In genomic region chr6:85373066-85373860, GRCm38 (mm10) we compare ENCODE assay signal across 9 mouse cellular contexts. TPM values are rescaled to one million over a fixed set of nuclear protein-coding genes. Genes with fewer than 3 reads are reported as not detected.
A peak's percentile ranks its signal among the peaks of the same experiment; 100 is the strongest.
DNase-seq lines count a peak whose midpoint lies in the region; ATAC-seq and TF ChIP-seq lines count a peak whose summit lies in the region.
"Had no signal": no experiment of that assay in that cellular context is flagged by ENCODE, and none has a peak within 500 bp of the region (broad histone marks: within the 10 kb centered on the region; RNA-seq: fewer than 3 reads in every experiment).

No protein-coding gene starts in this region.

- peaks cover 9% of the 10 kb centered on the region for H3K79me3 ChIP-seq in C2C12 (ENCODE audit: low read depth)

- H3K27me3 ChIP-seq in C2C12 (ENCODE audit: control insufficient read depth, insufficient read depth, insufficient read length): no peaks in the 10 kb centered on the region
- no peaks in the 10 kb centered on the region for H3K27me3 ChIP-seq in forebrain, postnatal 0 days (ENCODE audit: insufficient read depth, low read length)
- H3K27me3 ChIP-seq in liver, embryonic 15.5 days: peaks cover 25% of the 10 kb centered on the region

- intact Hi-C loops in heart, postnatal 36 days (cut with DNase I): no loop called here

- H3K36me3 ChIP-seq in C2C12 (ENCODE audit: control insufficient read depth, insufficient read depth): no peaks in the 10 kb centered on the region
- no peaks in the 10 kb centered on the region for H3K36me3 ChIP-seq in forebrain, postnatal 0 days (ENCODE audit: insufficient read depth)
- H3K36me3 ChIP-seq in liver, embryonic 15.5 days (replicated peaks): no peaks in the 10 kb centered on the region

- H3K4me1 ChIP-seq in forebrain, postnatal 0 days (ENCODE audit: insufficient read depth): peaks cover 19% of the 10 kb centered on the region
- H3K4me1 ChIP-seq in liver, embryonic 15.5 days (replicated peaks): peaks cover 58% of the 10 kb centered on the region

- peak; percentile 90 for DNase-seq in heart, adult 11 months
- no peak for DNase-seq in heart, postnatal 36 days
- no peak for DNase-seq in forebrain, postnatal 0 days
- no peak for DNase-seq in adrenal gland, adult (ENCODE audit: inconsistent age in 2 of 2, low spot score in 1 of 2)
- DNase-seq in cerebellum, adult 18-20 months: no peak
- DNase-seq in embryo, embryonic 10 days (ENCODE audit: low spot score): no peak

- peak overlapping the region; percentile 53 for H3K4me3 ChIP-seq in C2C12 (ENCODE audit: insufficient read depth, poor library complexity, severe bottlenecking)
- H3K4me3 ChIP-seq in forebrain, postnatal 0 days (ENCODE audit: low read depth, low read length): peak overlapping the region; percentile 88
- H3K4me3 ChIP-seq in liver, embryonic 15.5 days (replicated peaks): peak overlapping the region; percentile 67; the same call in 1 of the 2 replicates

- H3K9me3 ChIP-seq in forebrain, postnatal 0 days (ENCODE audit: low read length): no peaks in the 10 kb centered on the region
- no peaks in the 10 kb centered on the region for H3K9me3 ChIP-seq in liver, embryonic 15.5 days (replicated peaks)

- TF ChIP-seq CTCF in C2C12 (IDR thresholded peaks at IDR 0.05; ENCODE audit: control insufficient read depth, insufficient read depth, insufficient read length): no peak
- TF ChIP-seq CTCF in forebrain, postnatal 0 days (IDR thresholded peaks at IDR 0.05; ENCODE audit: low read depth): no peak

- H3K4me2 ChIP-seq in forebrain, postnatal 0 days (ENCODE audit: low read depth): peak overlapping the region; percentile 87
- H3K4me2 ChIP-seq in liver, embryonic 15.5 days: peak overlapping the region; percentile 98

- WGBS in forebrain, postnatal 0 days: 81% methylated on average over 10 of the region's 10 CpGs
- WGBS in liver, embryonic 15.5 days (ENCODE audit: insufficient replicate concordance): 71% methylated on average over 10 of the region's 10 CpGs

- no peak overlapping the region for H3K27ac ChIP-seq in forebrain, postnatal 0 days (ENCODE audit: low read depth, low read length)
- no peak overlapping the region for H3K27ac ChIP-seq in liver, embryonic 15.5 days (replicated peaks)

- no peak for ATAC-seq in forebrain, postnatal 0 days
- no peak for ATAC-seq in liver, embryonic 15.5 days (ENCODE audit: insufficient read depth)

- no peak overlapping the region for H3ac ChIP-seq in C2C12 (ENCODE audit: control insufficient read depth, insufficient read length, low read depth)

- peak overlapping the region; percentile 85 for H3K9ac ChIP-seq in forebrain, postnatal 0 days
- no peak overlapping the region for H3K9ac ChIP-seq in liver, embryonic 15.5 days

- H3K79me2 ChIP-seq in C2C12 (ENCODE audit: control insufficient read depth, insufficient read depth): peaks cover 33% of the 10 kb centered on the region

TF ChIP-seq in C2C12, 6 proteins besides CTCF, POLR2A, EP300 and RAD21:
- TF ChIP-seq MAX (IDR thresholded peaks at IDR 0.05): no peak
- no peak for TF ChIP-seq MYOD1 (IDR thresholded peaks at IDR 0.05; ENCODE audit: control insufficient read depth, insufficient read length, low read depth)
- no peak for TF ChIP-seq MYOG (IDR thresholded peaks at IDR 0.05; ENCODE audit: control insufficient read depth, extremely low read depth, insufficient read length)
- no peak for TF ChIP-seq USF1 (IDR thresholded peaks at IDR 0.05; ENCODE audit: low read depth)
- no peak for TF ChIP-seq FOSL1 (IDR thresholded peaks at IDR 0.05; ENCODE audit: insufficient read depth, low read length, poor library complexity, severe bottlenecking)
- TF ChIP-seq CEBPB (IDR thresholded peaks at IDR 0.05; ENCODE audit: low read depth): no peak

RNA-seq across cellular contexts. Expression of gene Rab11fip5, which starts 1.2 kb away (rescaled TPM):
- 10 to 100 TPM; 65.0 to 67.0 TPM for total RNA-seq in heart, postnatal 36 days (2021)
- polyA plus RNA-seq in C2C12 (2012; fragmentation: generic; extraction: Trizol): 6.6 TPM
- 31.8 and 41.2 TPM in 2 replicates for total RNA-seq in forebrain, postnatal 0 days (2014; rRNA removed)
- polyA plus RNA-seq in forebrain, postnatal 0 days (2015; fragmentation: Nextera tagmentation; extraction: Ambion mirVana): 17.2 and 19.8 TPM in 2 replicates
- polyA plus RNA-seq in liver, embryonic 15.5 days (2015; fragmentation: Nextera tagmentation; extraction: Ambion mirVana): 0.86 and 1.3 TPM in 2 replicates

RNA-seq across cellular contexts. Expression of gene Sfxn5, which starts 40.0 kb away (rescaled TPM):
- 1 to 10 TPM; 3.4 to 4.1 TPM for total RNA-seq in heart, postnatal 36 days (2021)
- polyA plus RNA-seq in C2C12 (2012; fragmentation: generic; extraction: Trizol): 2.2 TPM
- total RNA-seq in forebrain, postnatal 0 days (2014; rRNA removed): 49.9 and 55.6 TPM in 2 replicates
- 39.1 and 49.1 TPM in 2 replicates for polyA plus RNA-seq in forebrain, postnatal 0 days (2015; fragmentation: Nextera tagmentation; extraction: Ambion mirVana)
- polyA plus RNA-seq in liver, embryonic 15.5 days (2015; fragmentation: Nextera tagmentation; extraction: Ambion mirVana): 1.6 and 1.9 TPM in 2 replicates

RNA-seq across cellular contexts. Expression of gene Noto, which starts 50.4 kb away (rescaled TPM):
- total RNA-seq in heart, postnatal 36 days (2021): not detected
- polyA plus RNA-seq in C2C12 (2012; fragmentation: generic; extraction: Trizol): not detected
- total RNA-seq in forebrain, postnatal 0 days (2014; rRNA removed): not detected in 2 replicates
- polyA plus RNA-seq in forebrain, postnatal 0 days (2015; fragmentation: Nextera tagmentation; extraction: Ambion mirVana): not detected in 2 replicates
- not detected in 2 replicates for polyA plus RNA-seq in liver, embryonic 15.5 days (2015; fragmentation: Nextera tagmentation; extraction: Ambion mirVana)
- total RNA-seq: left cerebral cortex, postnatal 14 days had no signal

RNA-seq across cellular contexts. Expression of gene Smyd5, which starts 58.5 kb away (rescaled TPM):
- total RNA-seq in heart, postnatal 36 days (2021): 1 to 10 TPM; 7.8 to 9.2 TPM
- polyA plus RNA-seq in C2C12 (2012; fragmentation: generic; extraction: Trizol): 67.0 TPM
- total RNA-seq in forebrain, postnatal 0 days (2014; rRNA removed): 63.2 and 65.8 TPM in 2 replicates
- polyA plus RNA-seq in forebrain, postnatal 0 days (2015; fragmentation: Nextera tagmentation; extraction: Ambion mirVana): 49.3 and 61.7 TPM in 2 replicates
- polyA plus RNA-seq in liver, embryonic 15.5 days (2015; fragmentation: Nextera tagmentation; extraction: Ambion mirVana): 20.1 and 21.4 TPM in 2 replicates

Comparison
In these comparisons a context has a peak if more than half of its experiments do, and no peak if none do; other contexts are left out.
1. RNA of gene Sfxn5, which starts 40.0 kb away (polyA plus RNA-seq): 39.1 to 49.1 TPM in forebrain, postnatal 0 days; 2.2 TPM in C2C12 (single experiment) and 1.6 to 1.9 TPM in liver, embryonic 15.5 days; every median in the first group is over 10 times any median in the second.
2. Peak in every context shown above with its lines, with median percentiles within 50 percentile points of each other: H3K4me3 ChIP-seq.